Mouse (Mus musculus) bone marrow macrophage, adult 2 months (primary cell): ENCODE results near the gene Dennd1a.

ENCODE experiments used
- CTCF ChIP-seq: IDR thresholded peaks from 2 replicates; pipeline ENCODE4 v1.5.1; 2012; ENCODE audit warnings: low read depth, mild to moderate bottlenecking, low read length, moderate library complexity
- POLR2A ChIP-seq: IDR thresholded peaks from 2 replicates; pipeline ENCODE4 v1.6.1; 2012; ENCODE audit warnings: mild to moderate bottlenecking, low read depth, low read length, borderline replicate concordance

GRCm38 (mm10) chr2:38198072-38198471 lies 89.1 kb downstream of the Dennd1a start:
- TF ChIP-seq POLR2A (no peak), CTCF (no peak)
